In the genomic region with DNA sequence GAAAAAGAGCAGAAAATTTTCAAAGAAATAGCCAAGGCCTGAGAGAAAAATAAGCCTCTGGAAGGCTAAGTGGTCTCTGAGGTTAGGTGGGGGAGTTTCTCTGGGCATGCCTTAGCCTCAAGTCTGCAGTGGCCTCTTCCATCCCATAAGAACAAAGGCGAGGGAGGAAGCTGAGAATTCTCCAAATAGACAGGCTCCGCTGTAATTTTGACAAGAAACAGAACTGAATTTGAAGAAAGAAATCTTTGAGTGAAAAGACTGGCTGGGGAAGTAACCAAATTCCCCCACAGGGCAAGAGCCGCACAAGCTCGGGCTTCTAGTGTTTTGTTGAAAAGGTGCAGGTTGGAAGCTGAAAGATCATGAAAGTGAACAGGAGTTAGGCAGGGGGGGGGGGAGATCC, we compare ENCODE assay signal across 31 mouse cellular contexts. TPM values are rescaled to one million over a fixed set of nuclear protein-coding genes. Genes with fewer than 3 reads are reported as not detected.
"Had no signal": no experiment of that assay in that cellular context is flagged by ENCODE, and none has a peak within 500 bp of the region (broad histone marks: within the 10 kb centered on the region; RNA-seq: fewer than 3 reads in every experiment).

No protein-coding gene starts in this region.

- H3K9me3 ChIP-seq: heart, embryonic 10.5 days; heart, embryonic 12.5 days; hindbrain, embryonic 15.5 days; intestine, embryonic 15.5 days; limb, embryonic 15.5 days; liver, embryonic 12.5 days had no signal

- H3K27ac ChIP-seq: gastrocnemius, adult 2 months; heart, embryonic 10.5 days; hindbrain, embryonic 10.5 days; hindbrain, embryonic 13.5 days; hindbrain, embryonic 15.5 days; hindbrain, postnatal 0 days; intestine, embryonic 15.5 days; limb, embryonic 13.5 days; limb, embryonic 15.5 days; liver, embryonic 12.5 days; liver, embryonic 14.5 days had no signal

- H3K4me3 ChIP-seq: gastrocnemius, adult 2 months; heart, embryonic 10.5 days; heart, embryonic 12.5 days; hindbrain, embryonic 10.5 days; hindbrain, embryonic 13.5 days; hindbrain, embryonic 15.5 days; intestine, embryonic 15.5 days; limb, embryonic 13.5 days; limb, embryonic 15.5 days; liver, embryonic 12.5 days had no signal

- H3K36me3 ChIP-seq: heart, embryonic 12.5 days; hindbrain, embryonic 10.5 days; hindbrain, embryonic 13.5 days; hindbrain, embryonic 15.5 days; intestine, embryonic 15.5 days; limb, embryonic 13.5 days; limb, embryonic 15.5 days; liver, embryonic 12.5 days had no signal

- H3K4me2 ChIP-seq: heart, embryonic 12.5 days; hindbrain, embryonic 13.5 days; hindbrain, embryonic 15.5 days; intestine, embryonic 15.5 days; limb, embryonic 13.5 days; limb, embryonic 15.5 days; liver, embryonic 12.5 days had no signal

- DNase-seq: gastrocnemius, adult 2 months; gastrocnemius, postnatal 10 days; gastrocnemius, postnatal 25 days; heart, adult 18-20 months; heart, postnatal 10 days; heart, postnatal 4 days; kidney, adult 11 months; kidney, adult 8-10 months; kidney, postnatal 14 days; kidney, postnatal 36 days; layer of hippocampus, adult 9-11 months; layer of hippocampus, postnatal 36 days had no signal

- H3K9ac ChIP-seq: heart, embryonic 12.5 days; hindbrain, embryonic 13.5 days; hindbrain, embryonic 15.5 days; intestine, embryonic 15.5 days; limb, embryonic 13.5 days; limb, embryonic 15.5 days; liver, embryonic 12.5 days; liver, embryonic 14.5 days had no signal

- H3K4me1 ChIP-seq: intestine, embryonic 15.5 days; liver, embryonic 12.5 days had no signal

- H3K27me3 ChIP-seq: heart, embryonic 12.5 days; hindbrain, embryonic 13.5 days; hindbrain, embryonic 15.5 days; intestine, embryonic 15.5 days; limb, embryonic 13.5 days; limb, embryonic 15.5 days; liver, embryonic 12.5 days had no signal

- ATAC-seq: hindbrain, postnatal 0 days; intestine, embryonic 15.5 days; liver, embryonic 12.5 days had no signal

RNA-seq across cellular contexts. Expression of a gene that starts 24.6 kb away (rescaled TPM):
- total RNA-seq: gastrocnemius, adult 2 months; gastrocnemius, postnatal 10 days; gastrocnemius, postnatal 25 days; gastrocnemius, postnatal 4 days; granulocyte monocyte progenitor cell, adult 5-6 weeks; heart, adult 8-10 months; heart, postnatal 10 days; heart, postnatal 25 days; heart, postnatal 4 days; hindbrain, postnatal 0 days; layer of hippocampus, adult 18-20 months; layer of hippocampus, postnatal 14 days; layer of hippocampus, postnatal 36 days; liver, adult 2 months had no signal
- polyA plus RNA-seq: hindbrain, embryonic 13.5 days; liver, adult 2 months; liver, embryonic 12.5 days; liver, embryonic 14.5 days; liver, embryonic 16.5 days had no signal
